In the genomic region with DNA sequence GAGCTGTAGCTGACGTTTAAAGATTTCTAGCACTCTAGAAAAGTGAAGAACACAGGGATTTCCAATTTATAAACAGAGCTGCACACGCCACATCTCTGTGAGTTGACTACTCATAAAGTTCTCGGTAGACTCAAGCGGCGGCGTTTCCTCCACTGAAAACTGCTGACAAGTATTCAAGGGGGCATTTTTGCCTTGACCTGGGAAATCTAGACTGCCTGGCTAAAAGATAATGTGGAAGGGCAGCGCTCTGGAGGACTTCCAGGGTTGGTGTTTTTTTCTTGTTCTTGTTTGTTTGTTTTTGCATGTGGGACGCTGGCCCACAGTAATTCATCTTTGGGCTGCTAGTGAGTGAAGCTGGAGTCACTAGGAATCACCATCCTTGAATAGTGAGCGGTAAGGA, we compare ENCODE assay signal across 7 mouse cellular contexts. TPM values are rescaled to one million over a fixed set of nuclear protein-coding genes. Genes with fewer than 3 reads are reported as not detected.
DNase-seq lines count a peak whose midpoint lies in the region; ATAC-seq and TF ChIP-seq lines count a peak whose summit lies in the region.

No protein-coding gene starts in this region.

- H3K27ac ChIP-seq in testis, adult 2 months (ENCODE audit: control insufficient read depth, insufficient read depth, low read depth, low read length) = peak overlapping the region; percentile 86; the same call in 1 of the 2 replicates
- no peak overlapping the region for H3K27ac ChIP-seq in forebrain, postnatal 0 days (ENCODE audit: low read depth, low read length)
- H3K27ac ChIP-seq in limb, embryonic 15.5 days = no peak overlapping the region
- no peak overlapping the region for H3K27ac ChIP-seq in stomach, embryonic 15.5 days

- no peaks in the 10 kb centered on the region for H3K9me3 ChIP-seq in forebrain, postnatal 0 days (ENCODE audit: low read length)
- H3K9me3 ChIP-seq in limb, embryonic 15.5 days = no peaks in the 10 kb centered on the region
- no peaks in the 10 kb centered on the region for H3K9me3 ChIP-seq in stomach, embryonic 15.5 days

- H3K4me1 ChIP-seq in testis, adult 2 months (ENCODE audit: control insufficient read depth, insufficient read depth, low read length) = peaks cover 7% of the 10 kb centered on the region
- H3K4me1 ChIP-seq in forebrain, postnatal 0 days (ENCODE audit: insufficient read depth) = no peaks in the 10 kb centered on the region
- peaks cover 14% of the 10 kb centered on the region for H3K4me1 ChIP-seq in limb, embryonic 15.5 days
- peaks cover 15% of the 10 kb centered on the region for H3K4me1 ChIP-seq in stomach, embryonic 15.5 days

- peak overlapping the region; percentile 5; the same call in 1 of the 2 replicates for H3K4me3 ChIP-seq in testis, adult 2 months (ENCODE audit: control insufficient read depth, low read depth, low read length)
- peak overlapping the region; percentile 60 for H3K4me3 ChIP-seq in forebrain, postnatal 0 days (ENCODE audit: low read depth, low read length)
- H3K4me3 ChIP-seq in limb, embryonic 15.5 days = peak overlapping the region; percentile 69
- peak overlapping the region; percentile 73 for H3K4me3 ChIP-seq in stomach, embryonic 15.5 days (replicated peaks)

- H3K27me3 ChIP-seq in testis, adult 2 months (ENCODE audit: control insufficient read depth, insufficient read depth, low read length) = no peaks in the 10 kb centered on the region
- peaks cover 62% of the 10 kb centered on the region for H3K27me3 ChIP-seq in forebrain, postnatal 0 days (ENCODE audit: insufficient read depth, low read length)
- H3K27me3 ChIP-seq in limb, embryonic 15.5 days = peaks cover 40% of the 10 kb centered on the region
- H3K27me3 ChIP-seq in stomach, embryonic 15.5 days (replicated peaks) = 0 out of 2 replicates have a peak, but pooled peaks cover 4% of the 10 kb centered on the region

- no peak for ATAC-seq in forebrain, postnatal 0 days
- ATAC-seq in limb, embryonic 15.5 days (ENCODE audit: insufficient number of reproducible peaks, low FRiP score, low TSS enrichment, low read depth) = no peak
- ATAC-seq in stomach, embryonic 15.5 days (ENCODE audit: insufficient read depth, low FRiP score, low read depth) = no peak

- DNase-seq in testis, postnatal 10 days (ENCODE audit: low spot score) = no peak
- DNase-seq in forebrain, postnatal 0 days = no peak
- DNase-seq in layer of hippocampus, adult 9-10 months (ENCODE audit: low spot score) = no peak
- no peak for DNase-seq in urinary bladder, adult 18-20 months (ENCODE audit: low spot score in 2 of 2)

- 32% methylated on average over 9 of the region's 9 CpGs for WGBS in forebrain, postnatal 0 days
- WGBS in limb, embryonic 15.5 days = 27% methylated on average over 9 of the region's 9 CpGs
- 20% methylated on average over 9 of the region's 9 CpGs for WGBS in stomach, embryonic 15.5 days

- no peaks in the 10 kb centered on the region for H3K36me3 ChIP-seq in testis, adult 2 months (ENCODE audit: control insufficient read depth, insufficient read depth, low read length)
- H3K36me3 ChIP-seq in forebrain, postnatal 0 days (ENCODE audit: insufficient read depth) = no peaks in the 10 kb centered on the region
- H3K36me3 ChIP-seq in limb, embryonic 15.5 days = no peaks in the 10 kb centered on the region
- no peaks in the 10 kb centered on the region for H3K36me3 ChIP-seq in stomach, embryonic 15.5 days

- no peak overlapping the region for H3K9ac ChIP-seq in forebrain, postnatal 0 days
- no peak overlapping the region for H3K9ac ChIP-seq in limb, embryonic 15.5 days
- H3K9ac ChIP-seq in stomach, embryonic 15.5 days = no peak overlapping the region

- no peak for TF ChIP-seq CTCF in testis, adult 2 months (IDR thresholded peaks at IDR 0.05; ENCODE audit: control insufficient read depth, insufficient read depth, insufficient replicate concordance, low read depth, low read length)
- TF ChIP-seq CTCF in forebrain, postnatal 0 days (IDR thresholded peaks at IDR 0.05; ENCODE audit: low read depth) = no peak

- peak overlapping the region; percentile 97 for H3K4me2 ChIP-seq in forebrain, postnatal 0 days (ENCODE audit: low read depth)
- H3K4me2 ChIP-seq in limb, embryonic 15.5 days = peak overlapping the region; percentile 97
- H3K4me2 ChIP-seq in stomach, embryonic 15.5 days = peak overlapping the region; percentile 95

- no peak for TF ChIP-seq POLR2A in testis, adult 2 months (IDR thresholded peaks at IDR 0.05; ENCODE audit: control insufficient read depth, low read depth, low read length)

RNA-seq across cellular contexts. Expression of a gene that starts 0.8 kb away (rescaled TPM):
- polyA plus RNA-seq in testis, adult 2 months (2012; rRNA removed) = 2.9 and 3.8 TPM in 2 replicates
- 0.29 and 0.54 TPM in 2 replicates for total RNA-seq in forebrain, postnatal 0 days (2014; rRNA removed)
- 0.21 and 0.69 TPM in 2 replicates for polyA plus RNA-seq in forebrain, postnatal 0 days (2015; fragmentation: Nextera tagmentation; extraction: Ambion mirVana)
- 6.2 and 6.6 TPM in 2 replicates for polyA plus RNA-seq in limb, embryonic 15.5 days (2015; fragmentation: Nextera tagmentation; extraction: Ambion mirVana)
- polyA plus RNA-seq in stomach, embryonic 15.5 days (2015; fragmentation: Nextera tagmentation; extraction: Ambion mirVana) = 6.0 and 6.9 TPM in 2 replicates

RNA-seq across cellular contexts. Expression of a gene that starts 38.7 kb away (rescaled TPM):
- polyA plus RNA-seq in testis, adult 2 months (2012; rRNA removed) = 9.3 and 10.8 TPM in 2 replicates
- total RNA-seq in forebrain, postnatal 0 days (2014; rRNA removed) = 19.3 and 21.2 TPM in 2 replicates
- polyA plus RNA-seq in forebrain, postnatal 0 days (2015; fragmentation: Nextera tagmentation; extraction: Ambion mirVana) = 7.8 and 8.6 TPM in 2 replicates
- polyA plus RNA-seq in limb, embryonic 15.5 days (2015; fragmentation: Nextera tagmentation; extraction: Ambion mirVana) = 17.1 and 18.1 TPM in 2 replicates
- 17.8 and 19.9 TPM in 2 replicates for polyA plus RNA-seq in stomach, embryonic 15.5 days (2015; fragmentation: Nextera tagmentation; extraction: Ambion mirVana)

Comparison
In these comparisons a context has a peak if more than half of its experiments do, and no peak if none do; other contexts are left out.
1. H3K4me3 ChIP-seq: peak in every context shown above with its lines; median percentile 73 in stomach, embryonic 15.5 days; 69 in limb, embryonic 15.5 days; 60 in forebrain, postnatal 0 days; 5 in testis, adult 2 months.